ENCODE assay signal across 19 mouse cellular contexts in genomic region chr14:103666347-103666954, GRCm38 (mm10). TPM values are rescaled to one million over a fixed set of nuclear protein-coding genes. Genes with fewer than 3 reads are reported as not detected.
DNase-seq lines count a peak whose midpoint lies in the region; ATAC-seq and TF ChIP-seq lines count a peak whose summit lies in the region.
"Had no signal": no experiment of that assay in that cellular context is flagged by ENCODE, and none has a peak within 500 bp of the region (broad histone marks: within the 10 kb centered on the region; RNA-seq: fewer than 3 reads in every experiment).

No protein-coding gene starts in this region.

- H3K27ac ChIP-seq in lung, postnatal 0 days (ENCODE audit: low read length), result no peak overlapping the region
- no peak overlapping the region for H3K27ac ChIP-seq in liver, embryonic 12.5 days
- H3K27ac ChIP-seq in midbrain, embryonic 16.5 days (ENCODE audit: low read length), result no peak overlapping the region
- H3K27ac ChIP-seq: embryonic facial prominence, embryonic 10.5 days; gastrocnemius, adult 2 months; heart, embryonic 13.5 days; left cerebral cortex, adult 2 months had no signal

- H3K4me1 ChIP-seq in lung, postnatal 0 days (ENCODE audit: insufficient read depth, low read depth, low read length), result no peaks in the 10 kb centered on the region
- no peaks in the 10 kb centered on the region for H3K4me1 ChIP-seq in liver, embryonic 12.5 days
- peaks cover 2% of the 10 kb centered on the region; the same call in 1 of the 2 replicates for H3K4me1 ChIP-seq in midbrain, embryonic 16.5 days (ENCODE audit: control insufficient read depth, insufficient read depth, low read length)
- H3K4me1 ChIP-seq: embryonic facial prominence, embryonic 10.5 days; heart, embryonic 13.5 days had no signal

- no peaks in the 10 kb centered on the region for H3K27me3 ChIP-seq in lung, postnatal 0 days (replicated peaks; ENCODE audit: insufficient read depth, low read length)
- no peaks in the 10 kb centered on the region for H3K27me3 ChIP-seq in liver, embryonic 12.5 days (replicated peaks)
- no peaks in the 10 kb centered on the region for H3K27me3 ChIP-seq in midbrain, embryonic 16.5 days (ENCODE audit: control insufficient read depth, insufficient read depth, low read depth, low read length)
- H3K27me3 ChIP-seq: heart, embryonic 13.5 days had no signal

- peak; percentile 27 for DNase-seq in lung, postnatal 0 days (ENCODE audit: low spot score)
- DNase-seq in lung, postnatal 4 days, result no peak
- DNase-seq in CD4-positive helper T cell, adult 2 months (ENCODE audit: low read depth, low spot score), result peak; percentile 63
- DNase-seq: cerebellum, adult 2 months; gastrocnemius, adult 2 months; heart, postnatal 4 days; kidney, postnatal 14 days; left cerebral cortex, postnatal 4 days; liver; lung, adult 18-20 months; retina, postnatal 1 day had no signal

- H3K4me2 ChIP-seq in lung, postnatal 0 days (replicated peaks; ENCODE audit: low read depth, low read length), result no peak overlapping the region
- H3K4me2 ChIP-seq in liver, embryonic 12.5 days, result no peak overlapping the region
- no peak overlapping the region for H3K4me2 ChIP-seq in midbrain, embryonic 16.5 days (ENCODE audit: low read length)
- H3K4me2 ChIP-seq: heart, embryonic 13.5 days had no signal

- no peaks in the 10 kb centered on the region for H3K9me3 ChIP-seq in lung, postnatal 0 days (ENCODE audit: low read length)
- H3K9me3 ChIP-seq in liver, embryonic 12.5 days (replicated peaks), result no peaks in the 10 kb centered on the region
- no peaks in the 10 kb centered on the region; the same call in 1 of the 2 replicates for H3K9me3 ChIP-seq in midbrain, embryonic 16.5 days (replicated peaks; ENCODE audit: control insufficient read depth, low read length, poor library complexity, severe bottlenecking)
- H3K9me3 ChIP-seq: embryonic facial prominence, embryonic 10.5 days had no signal

- no peak for TF ChIP-seq CTCF in lung, postnatal 0 days (IDR thresholded peaks at IDR 0.05)

- peak; percentile 38; the same call in 1 of the 2 replicates for ATAC-seq in lung, postnatal 0 days
- ATAC-seq in activated CD4-positive, CD25-positive, alpha-beta regulatory T cell, adult 4 months, result peak; percentile 74
- ATAC-seq in megakaryocyte, adult 5-6 weeks (ENCODE audit: poor library complexity, severe bottlenecking), result peak; percentile 30; the same call in 1 of the 2 replicates
- ATAC-seq in liver, embryonic 12.5 days, result no peak
- no peak for ATAC-seq in midbrain, embryonic 16.5 days
- ATAC-seq: hindbrain, embryonic 16.5 days had no signal

- H3K36me3 ChIP-seq in lung, postnatal 0 days (ENCODE audit: insufficient read depth, low read length), result no peaks in the 10 kb centered on the region
- no peaks in the 10 kb centered on the region for H3K36me3 ChIP-seq in liver, embryonic 12.5 days
- H3K36me3 ChIP-seq in midbrain, embryonic 16.5 days (ENCODE audit: control insufficient read depth, insufficient read depth, low read length), result peaks cover 10% of the 10 kb centered on the region
- H3K36me3 ChIP-seq: heart, embryonic 13.5 days had no signal

- no peak overlapping the region for H3K9ac ChIP-seq in lung, postnatal 0 days (replicated peaks; ENCODE audit: low read depth)
- H3K9ac ChIP-seq in liver, embryonic 12.5 days, result no peak overlapping the region
- H3K9ac ChIP-seq in midbrain, embryonic 16.5 days (ENCODE audit: low read depth, low read length), result no peak overlapping the region
- H3K9ac ChIP-seq: heart, embryonic 13.5 days had no signal

- H3K4me3 ChIP-seq in lung, postnatal 0 days (ENCODE audit: low read depth, low read length), result no peak overlapping the region
- no peak overlapping the region for H3K4me3 ChIP-seq in liver, embryonic 12.5 days
- no peak overlapping the region for H3K4me3 ChIP-seq in midbrain, embryonic 16.5 days (ENCODE audit: low read depth, low read length)
- H3K4me3 ChIP-seq: embryonic facial prominence, embryonic 10.5 days; gastrocnemius, adult 2 months; heart, embryonic 13.5 days; left cerebral cortex, adult 2 months had no signal

- no peak for TF ChIP-seq EP300 in lung, postnatal 0 days (IDR thresholded peaks at IDR 0.05)

- WGBS in lung, postnatal 0 days, result 46% methylated on average over 8 of the region's 8 CpGs
- WGBS in liver, embryonic 12.5 days (ENCODE audit: insufficient replicate concordance), result 58% methylated on average over 8 of the region's 8 CpGs
- WGBS in midbrain, embryonic 16.5 days, result 79% methylated on average over 8 of the region's 8 CpGs

RNA-seq across cellular contexts. Expression of gene Slain1, which starts 16.4 kb away (rescaled TPM):
- 1.4 TPM in 2 replicates for polyA plus RNA-seq in lung, postnatal 0 days (2015; fragmentation: Nextera tagmentation; extraction: Ambion mirVana)
- polyA plus RNA-seq in activated CD4-positive, CD25-positive, alpha-beta regulatory T cell, adult 4 months (2017; shearing (Covaris generic)), result 10 to 100 TPM; 12.7 to 17.2 TPM
- 5.0 and 8.2 TPM in 2 replicates for total RNA-seq in megakaryocyte, adult 5-6 weeks (2015)
- total RNA-seq in megakaryocyte, adult 5-6 weeks (2017), result 3.0 and 3.5 TPM in 2 replicates
- 0.47 and 0.82 TPM in 2 replicates for polyA plus RNA-seq in liver, embryonic 12.5 days (2016; fragmentation: Nextera tagmentation; extraction: Ambion mirVana)
- polyA plus RNA-seq in midbrain, embryonic 16.5 days (2015; fragmentation: Nextera tagmentation; extraction: Ambion mirVana), result 13.0 and 15.4 TPM in 2 replicates
- total RNA-seq: gastrocnemius, adult 2 months had no signal

Comparison
In these comparisons a context has a peak if more than half of its experiments do, and no peak if none do; other contexts are left out.
1. DNase-seq: peak in lung, postnatal 0 days (single experiment) and CD4-positive helper T cell, adult 2 months (single experiment); none in lung, postnatal 4 days (0 of 2).
2. ATAC-seq: peak in lung, postnatal 0 days (single experiment), activated CD4-positive, CD25-positive, alpha-beta regulatory T cell, adult 4 months (single experiment) and megakaryocyte, adult 5-6 weeks (single experiment); none in liver, embryonic 12.5 days (single experiment) and midbrain, embryonic 16.5 days (single experiment).